Mouse (Mus musculus) CH12.LX (cell line): ENCODE measurements around the gene Gnl3l. TPM values are rescaled to one million over a fixed set of nuclear protein-coding genes. Genes with fewer than 3 reads are reported as not detected.
A peak's percentile ranks its signal among the peaks of the same experiment; 100 is the strongest.

Source experiments
- DNase-seq: peaks from one replicate; pipeline ENCODE4 v3.0.0-alpha.2; 2013; ENCODE audit errors: extremely low read depth
- H3K27ac ChIP-seq: 2 replicates; pipeline ENCODE4 v1.5.1; 2012; ENCODE audit warnings: low read depth, mild to moderate bottlenecking, control low read depth, moderate library complexity; ENCODE audit not compliant: insufficient read depth
- H3K27me3 ChIP-seq: replicated peaks from 2 replicates; pipeline ENCODE3; 2012; ENCODE audit warnings: inconsistent platforms
- H3K36me3 ChIP-seq, 2 experiments: replicated peaks in 1 of 2; 2 replicates each; pipeline versions ENCODE3 to v1.6.1; 2012; ENCODE audit warnings: inconsistent platforms in 1 of 2, low read length in 1 of 2, mild to moderate bottlenecking in 1 of 2, mixed read lengths in 1 of 2, moderate library complexity in 1 of 2; ENCODE audit not compliant: control insufficient read depth in 1 of 2, insufficient read depth in 1 of 2
- H3K4me1 ChIP-seq, 2 experiments: 2 replicates each; pipeline ENCODE4 v1.6.1; 2012; ENCODE audit warnings: inconsistent platforms in 1 of 2, moderate library complexity in 1 of 2; ENCODE audit not compliant: insufficient read depth in 2 of 2, control insufficient read depth in 1 of 2
- H3K4me2 ChIP-seq: 2 replicates; pipeline ENCODE4 v1.6.1; 2012; ENCODE audit warnings: low read depth, mild to moderate bottlenecking, control low read depth; ENCODE audit not compliant: poor library complexity, insufficient read depth, severe bottlenecking
- H3K4me3 ChIP-seq, 3 experiments: fragments of 150-350 bp in 1 of 3; sonication (generic) in 1 of 3; replicated peaks in 1 of 3; 2 replicates each; pipeline versions ENCODE3 to v1.5.1; 2011 to 2012; ENCODE audit warnings: low read depth in 2 of 3, low read length in 2 of 3, mild to moderate bottlenecking in 2 of 3, moderate library complexity in 2 of 3, control low read depth in 1 of 3, improper control_type of control experiment in 1 of 3, inconsistent platforms in 1 of 3, mixed read lengths in 1 of 3; ENCODE audit not compliant: poor library complexity in 1 of 3
- H3K79me2 ChIP-seq: replicated peaks from 2 replicates; pipeline ENCODE4 v1.6.1; 2012; ENCODE audit warnings: mild to moderate bottlenecking, moderate library complexity; ENCODE audit not compliant: control insufficient read depth, poor library complexity, insufficient read depth, severe bottlenecking; ENCODE audit errors: extremely low read depth
- H3K9ac ChIP-seq: 2 replicates; pipeline ENCODE4 v1.6.1; 2012; ENCODE audit warnings: low read depth, mild to moderate bottlenecking, control low read depth, moderate library complexity; ENCODE audit not compliant: insufficient read depth
- H3K9me3 ChIP-seq: replicated peaks from 2 replicates; pipeline ENCODE3; 2012; ENCODE audit warnings: low read length, inconsistent platforms, mixed read lengths
- BHLHE40 ChIP-seq: IDR thresholded peaks from 2 replicates; pipeline ENCODE4 v1.6.1; 2011; ENCODE audit warnings: mild to moderate bottlenecking, low read depth, low read length, improper control_type of control experiment
- CTCF ChIP-seq, 2 experiments: IDR thresholded peaks in 1 of 2; conservative IDR thresholded peaks in 1 of 2; 2 replicates each; pipeline ENCODE4 v1.5.1; 2011 to 2012; ENCODE audit warnings: low read depth in 2 of 2, low read length in 2 of 2, improper control_type of control experiment in 1 of 2, inconsistent platforms in 1 of 2, mild to moderate bottlenecking in 1 of 2, moderate library complexity in 1 of 2
- ELF1 ChIP-seq: IDR thresholded peaks from 2 replicates; pipeline ENCODE4 v1.6.1; 2014; ENCODE audit warnings: low read depth, mild to moderate bottlenecking, inconsistent platforms, low read length, improper control_type of control experiment
- HCFC1 ChIP-seq: IDR thresholded peaks from 2 replicates; pipeline ENCODE4 v1.6.1; 2012; ENCODE audit warnings: low read depth, mild to moderate bottlenecking, inconsistent platforms, low read length, improper control_type of control experiment
- IRF4 ChIP-seq: IDR thresholded peaks from 2 replicates; pipeline ENCODE4 v1.6.1; 2014; ENCODE audit warnings: low read depth, mild to moderate bottlenecking, inconsistent platforms, low read length, improper control_type of control experiment
- JUN ChIP-seq: IDR thresholded peaks from 2 replicates; pipeline ENCODE4 v1.6.1; 2011; ENCODE audit warnings: low read depth, mild to moderate bottlenecking, low read length, improper control_type of control experiment, moderate library complexity; ENCODE audit not compliant: insufficient read depth
- KAT2A ChIP-seq: IDR thresholded peaks from 2 replicates; pipeline ENCODE4 v1.6.1; 2012; ENCODE audit warnings: low read length, improper control_type of control experiment, inconsistent platforms; ENCODE audit not compliant: insufficient replicate concordance
- MAX ChIP-seq: IDR thresholded peaks from 2 replicates; pipeline ENCODE4 v1.6.1; 2011; ENCODE audit warnings: low read length, improper control_type of control experiment
- MAZ ChIP-seq: IDR thresholded peaks from 2 replicates; pipeline ENCODE4 v1.6.1; 2012; ENCODE audit warnings: low read depth, mild to moderate bottlenecking, inconsistent platforms, low read length, improper control_type of control experiment, moderate library complexity
- MEF2A ChIP-seq: IDR thresholded peaks from 2 replicates; pipeline ENCODE4 v1.6.1; 2014; ENCODE audit warnings: low read depth, mild to moderate bottlenecking, inconsistent platforms, low read length, improper control_type of control experiment, borderline replicate concordance
- MXI1 ChIP-seq: IDR thresholded peaks from 2 replicates; pipeline ENCODE4 v1.6.1; 2011; ENCODE audit warnings: mild to moderate bottlenecking, low read depth, low read length, improper control_type of control experiment
- NELFE ChIP-seq: IDR thresholded peaks from 2 replicates; pipeline ENCODE4 v1.6.1; 2011; ENCODE audit warnings: low read depth, low read length, improper control_type of control experiment
- NRF1 ChIP-seq: IDR thresholded peaks from 2 replicates; pipeline ENCODE4 v1.6.1; 2014; ENCODE audit warnings: low read depth, mild to moderate bottlenecking, inconsistent platforms, low read length, improper control_type of control experiment, moderate library complexity
- POLR2A ChIP-seq: IDR thresholded peaks from 2 replicates; pipeline ENCODE4 v1.6.1; 2011; ENCODE audit warnings: low read depth, mild to moderate bottlenecking, improper control_type of control experiment, low read length
- RCOR1 ChIP-seq: conservative IDR thresholded peaks from 2 replicates; pipeline ENCODE4 v1.6.1; 2012; ENCODE audit warnings: low read depth, mild to moderate bottlenecking, inconsistent platforms, low read length, improper control_type of control experiment
- SIN3A ChIP-seq: IDR thresholded peaks from 2 replicates; pipeline ENCODE4 v1.6.1; 2012; ENCODE audit warnings: low read length, improper control_type of control experiment, inconsistent platforms
- TBP ChIP-seq: conservative IDR thresholded peaks from 2 replicates; pipeline ENCODE4 v1.6.1; 2011; ENCODE audit warnings: low read depth, low read length, improper control_type of control experiment
- TCF12 ChIP-seq: IDR thresholded peaks from 2 replicates; pipeline ENCODE4 v1.6.1; 2014; ENCODE audit warnings: low read depth, mild to moderate bottlenecking, inconsistent platforms, low read length, improper control_type of control experiment
- USF1 ChIP-seq: IDR thresholded peaks from 2 replicates; pipeline ENCODE4 v1.6.1; 2014; ENCODE audit warnings: low read depth, mild to moderate bottlenecking, inconsistent platforms, low read length, improper control_type of control experiment
- USF2 ChIP-seq: conservative IDR thresholded peaks from 2 replicates; pipeline ENCODE4 v1.6.1; 2011; ENCODE audit warnings: low read depth, low read length, improper control_type of control experiment
- ZC3H11A ChIP-seq: IDR thresholded peaks from 2 replicates; pipeline ENCODE4 v1.6.1; 2012; ENCODE audit warnings: low read depth, mild to moderate bottlenecking, inconsistent platforms, low read length, improper control_type of control experiment
- ZMIZ1 ChIP-seq: IDR thresholded peaks from 2 replicates; pipeline ENCODE4 v1.6.1; 2012; ENCODE audit warnings: low read depth, mild to moderate bottlenecking, inconsistent platforms, low read length, improper control_type of control experiment
- ZNF384 ChIP-seq: IDR thresholded peaks from 2 replicates; pipeline ENCODE4 v1.6.1; 2012; ENCODE audit warnings: low read depth, low read length, improper control_type of control experiment, inconsistent platforms
- dilution Hi-C: fragments of 300-500 bp; cut with MboI; formaldehyde crosslinking; loops from 2 replicates; pipeline ENCODE4 v1.14.3; 2020; ENCODE audit warnings: low sequenced_read_pairs; ENCODE audit not compliant: extremely low pct_unique_long_range_greater_than_20kb, extremely low pct_ligation_motif_present
- in situ Hi-C: fragments of 300-500 bp; cut with MboI; formaldehyde crosslinking; loops from 3 replicates; pipeline ENCODE4 v1.14.3; 2019; ENCODE audit warnings: low sequenced_read_pairs, low pct_ligation_motif_present, low pct_unique_long_range_greater_than_20kb, mixed read lengths
- polyA plus RNA-seq: library from polyadenylated mRNA; unstranded; fragments of >175 nt; gene quantifications from 2 replicates; pipeline ENCODE4 v1.2.1, GENCODE M21; 2012; ENCODE audit warnings: low read depth; ENCODE audit not compliant: insufficient read length
- total RNA-seq, 2 experiments: library from RNA; depleted of rRNA; stranded (reverse); fragments of 300-350 nt in 1 of 2; fragments of >200 nt in 1 of 2; gene quantifications; 2 replicates each; pipeline ENCODE4 v1.2.3; 2012 to 2014

Gene Gnl3l
- total RNA-seq (2012; rRNA removed) (32.3 and 41.0 TPM in 2 replicates), total RNA-seq (2014; rRNA removed) (63.8 and 66.2 TPM in 2 replicates), polyA plus RNA-seq (38.4 and 39.9 TPM in 2 replicates)

DNA sequence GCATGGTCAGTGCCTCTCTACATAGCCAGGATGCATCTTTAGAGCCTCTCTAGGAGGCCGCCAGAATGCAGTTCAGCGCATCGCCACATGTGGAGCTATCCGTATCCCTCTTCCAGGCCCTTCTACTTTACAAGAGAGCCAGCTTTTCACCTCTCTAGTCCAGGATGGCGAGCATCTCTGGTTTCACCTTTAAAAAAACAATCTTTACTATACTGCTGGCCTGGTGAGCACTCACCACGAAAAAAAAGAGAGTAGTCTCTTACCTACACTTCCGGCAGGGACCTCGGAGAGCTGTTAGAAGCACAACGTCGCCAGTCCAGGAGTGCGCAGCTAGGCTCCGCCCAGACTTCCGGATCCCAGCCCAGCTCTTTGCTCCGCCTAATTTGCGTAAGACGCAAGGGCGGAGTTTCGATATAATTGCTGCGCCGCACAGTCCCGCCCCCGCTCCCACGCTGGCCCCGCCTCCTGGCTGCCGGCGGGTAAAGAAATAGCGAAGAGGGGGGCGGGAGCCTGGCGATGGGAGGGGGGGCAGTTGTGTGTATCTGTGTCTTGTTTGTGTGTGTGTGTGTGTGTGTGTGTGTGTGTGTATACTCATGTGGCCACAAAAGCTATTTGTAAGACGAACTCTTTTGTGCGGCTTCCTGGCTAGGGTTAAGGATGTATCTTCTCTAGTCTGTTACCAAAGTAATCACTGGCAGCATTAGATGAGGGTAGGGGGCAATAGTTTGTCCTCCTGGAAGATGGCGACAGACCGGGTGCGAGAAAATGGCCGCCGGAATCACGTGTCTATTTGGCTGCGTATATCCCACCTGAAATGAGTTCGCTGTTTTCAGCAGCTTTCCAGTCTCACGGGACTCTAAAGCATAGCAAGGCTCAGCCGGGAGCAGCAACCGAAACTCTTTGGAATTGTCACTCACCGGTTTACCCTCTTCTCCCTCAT, at the start of gene Gnl3l:
Gnl3l (minus strand) TSS at position 385 of the 940 bp plus-strand sequence.
- H3K4me2 ChIP-seq, result peak within 1 kb of the TSS; percentile 73
- H3K4me3 ChIP-seq, result peak within 1 kb of the TSS; percentile 58 to 80 (median 76)
- peak within 1 kb of the TSS; percentile 8; the same call in 1 of the 2 replicates for H3K27ac ChIP-seq
- DNase-seq, result peak; percentile 88
- TF ChIP-seq ELF1, result peak; percentile 89
- TF ChIP-seq NRF1, result peak; percentile 69
- peak; percentile 83 for TF ChIP-seq NELFE
- peak; percentile 39 to 49; a peak in 3 of 4 replicates for TF ChIP-seq CTCF (conservative IDR thresholded peaks at IDR 0.05 in 1 of 2, IDR thresholded peaks at IDR 0.05 in 1 of 2; ENCODE audit: low read depth in 2 of 2, low read length in 2 of 2)
- TF ChIP-seq MXI1, result peak; percentile 51; the same call in 1 of the 2 replicates
- TF ChIP-seq TBP, result 0 out of 2 replicates have a peak, but pooled peaks have one; percentile 64
- peak; percentile 57 for TF ChIP-seq USF2
- peak; percentile 59 for TF ChIP-seq USF1
- no peak for TF ChIP-seq SIN3A
- peak; percentile 12; the same call in 1 of the 2 replicates for TF ChIP-seq IRF4
- peak; percentile 78 for TF ChIP-seq MAZ
- 0 out of 2 replicates have a peak, but pooled peaks have one; percentile 33 for TF ChIP-seq MAX
- peak; percentile 36; the same call in 1 of the 2 replicates for TF ChIP-seq TCF12
- peak; percentile 41 for TF ChIP-seq HCFC1
- peak; percentile 68 for TF ChIP-seq BHLHE40
- no peak for TF ChIP-seq MEF2A
- TF ChIP-seq JUN, result no peak
- TF ChIP-seq ZNF384, result 0 out of 2 replicates have a peak, but pooled peaks have one; percentile 25
- peak; percentile 10; the same call in 1 of the 2 replicates for TF ChIP-seq ZC3H11A
- 0 out of 2 replicates have a peak, but pooled peaks have one; percentile 39 for TF ChIP-seq ZMIZ1
- no peak for TF ChIP-seq RCOR1
- TF ChIP-seq POLR2A, result peak; percentile 81
- no peak for TF ChIP-seq KAT2A
- peaks cover 2 to 3% of the 10 kb centered on the region in 2 experiments; a peak in 2 of 4 replicates for H3K4me1 ChIP-seq
- peak within 1 kb of the TSS; percentile 78 for H3K9ac ChIP-seq
- in situ Hi-C loops, result no loop called here
- H3K36me3 ChIP-seq, result peaks cover 8 to 20% of the 10 kb centered on the region in 2 experiments
- no peaks in the 10 kb centered on the region for H3K27me3 ChIP-seq
- dilution Hi-C loops, result no loop called here
- H3K9me3 ChIP-seq, result no peaks in the 10 kb centered on the region
- peaks cover 14% of the 10 kb centered on the region for H3K79me2 ChIP-seq
